Mouse (Mus musculus) neural tube, embryonic 11.5 days (tissue): ENCODE results near the gene Ankrd12. TPM values are rescaled to one million over a fixed set of nuclear protein-coding genes. Genes with fewer than 3 reads are reported as not detected.

ENCODE experiments used
- ATAC-seq: fragments of 200-750 bp; cut with Nextera tagmentation; 2 replicates; pipeline ENCODE4 v1.8.0; 2017; ENCODE audit warnings: moderate number of reproducible peaks, mild to moderate bottlenecking, moderate TSS enrichment, moderate library complexity; ENCODE audit not compliant: insufficient read depth, low FRiP score, low TSS enrichment
- DNase-seq: peaks from one replicate; pipeline ENCODE4 v3.0.0-alpha.2; 2015; ENCODE audit warnings: low spot score
- H3K27ac ChIP-seq: fragments of 300-500 bp; sonication (generic); 2 replicates; pipeline ENCODE4 v1.5.1; 2014; ENCODE audit warnings: low read depth, mild to moderate bottlenecking, low read length
- H3K27me3 ChIP-seq: fragments of 300-500 bp; sonication (generic); 2 replicates; pipeline ENCODE4 v1.6.1; 2014; ENCODE audit warnings: mild to moderate bottlenecking, low read length, mixed read lengths; ENCODE audit not compliant: control insufficient read depth, insufficient read depth
- H3K36me3 ChIP-seq: fragments of 300-500 bp; sonication (generic); 2 replicates; pipeline ENCODE4 v1.6.1; 2014; ENCODE audit warnings: mild to moderate bottlenecking, low read length, moderate library complexity, mixed read lengths; ENCODE audit not compliant: control insufficient read depth, insufficient read depth
- H3K4me1 ChIP-seq: fragments of 300-500 bp; sonication (generic); 2 replicates; pipeline ENCODE4 v1.6.1; 2014; ENCODE audit warnings: low read length, mixed read lengths; ENCODE audit not compliant: control insufficient read depth, insufficient read depth
- H3K4me2 ChIP-seq: fragments of 300-500 bp; sonication (generic); 2 replicates; pipeline ENCODE4 v1.6.1; 2014; ENCODE audit warnings: low read depth, mild to moderate bottlenecking, moderate library complexity
- H3K4me3 ChIP-seq: fragments of 300-500 bp; sonication (generic); 2 replicates; pipeline ENCODE4 v1.5.1; 2014; ENCODE audit warnings: low read depth, low read length
- H3K9ac ChIP-seq: fragments of 300-500 bp; sonication (generic); 2 replicates; pipeline ENCODE4 v1.6.1; 2014; ENCODE audit warnings: mild to moderate bottlenecking, low read length
- H3K9me3 ChIP-seq: fragments of 300-500 bp; sonication (generic); 2 replicates; pipeline ENCODE4 v1.6.1; 2016; ENCODE audit warnings: low read length; ENCODE audit not compliant: control insufficient read depth
- WGBS: fragments of 180-500 bp; shearing (Covaris S2); extraction: QIAGEN DNeasy Blood & Tissue Kit; methylation state at CpG from one replicate; pipeline ENCODE4 v1.1.7; 2014; 5-methylcytosine and 5-hydroxymethylcytosine counted together
- polyA plus RNA-seq: library from polyadenylated mRNA; unstranded; fragments of >200 nt; fragmentation: Nextera tagmentation; extraction: Ambion mirVana; gene quantifications from 2 replicates; pipeline ENCODE4 v1.2.1, GENCODE M21; 2014

Gene Ankrd12
- polyA plus RNA-seq, 1 experiment from 2014 or later, result 33.2 TPM

DNA sequence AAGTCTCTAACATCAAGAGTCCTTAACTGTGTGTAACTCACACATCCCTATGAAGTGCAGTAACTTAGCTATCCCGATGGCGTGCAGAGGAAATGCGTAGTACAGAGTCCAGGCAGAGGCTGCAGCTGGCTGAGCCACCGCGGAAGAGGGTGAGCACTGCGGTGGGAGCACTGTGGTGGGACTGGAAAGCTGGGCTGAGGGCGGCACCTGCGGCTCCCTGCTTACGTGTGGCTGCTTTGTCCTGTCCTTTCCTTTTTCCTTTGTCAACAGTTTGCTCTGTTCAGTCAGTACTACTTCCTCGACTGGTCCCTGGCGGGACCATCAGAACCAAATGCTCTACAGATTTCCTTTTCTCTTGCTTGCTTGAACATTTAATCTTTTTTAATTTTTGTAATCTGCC is 109.1 kb downstream of the Ankrd12 start:
- Histone ChIP-seq H3K9me3 (no peaks in the 10 kb centered on the region), H3K4me1 (no peaks in the 10 kb centered on the region), H3K27ac (no peak overlapping the region), H3K27me3 (no peaks in the 10 kb centered on the region), H3K4me3 (no peak overlapping the region), H3K36me3 (no peaks in the 10 kb centered on the region), H3K4me2 (no peak overlapping the region), H3K9ac (no peak overlapping the region)
- 69% methylated on average over 11 of the region's 11 CpGs for WGBS
- no peak for ATAC-seq
- no peak for DNase-seq

DNA sequence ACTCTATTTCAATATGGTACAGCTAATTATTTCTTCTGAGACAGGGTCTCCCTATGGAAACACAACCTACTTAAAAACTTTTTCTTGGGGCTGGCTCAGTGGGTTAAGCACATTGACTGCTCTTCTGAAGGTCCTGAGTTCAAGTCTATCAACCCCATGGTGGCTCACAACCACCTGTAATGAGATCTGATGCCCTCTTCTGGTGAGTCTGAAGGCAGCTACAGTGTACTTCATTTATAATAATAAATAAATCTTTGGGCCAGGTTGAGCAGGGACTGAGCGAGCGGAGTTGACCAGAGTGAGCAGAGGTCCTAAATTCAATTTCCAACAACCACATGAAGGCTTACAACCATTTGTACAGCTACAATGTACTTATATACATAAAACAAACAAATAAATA is 114.6 kb downstream of the Ankrd12 start:
- no peak for ATAC-seq
- no peaks in the 10 kb centered on the region for H3K9me3 ChIP-seq
- H3K36me3 ChIP-seq, result no peaks in the 10 kb centered on the region
- no peak overlapping the region for H3K9ac ChIP-seq
- no peak overlapping the region for H3K4me2 ChIP-seq
- no peak for DNase-seq
- H3K27ac ChIP-seq, result no peak overlapping the region
- H3K4me3 ChIP-seq, result no peak overlapping the region
- H3K4me1 ChIP-seq, result no peaks in the 10 kb centered on the region
- WGBS, result 94% methylated on average over 2 of the region's 2 CpGs
- no peaks in the 10 kb centered on the region for H3K27me3 ChIP-seq

DNA sequence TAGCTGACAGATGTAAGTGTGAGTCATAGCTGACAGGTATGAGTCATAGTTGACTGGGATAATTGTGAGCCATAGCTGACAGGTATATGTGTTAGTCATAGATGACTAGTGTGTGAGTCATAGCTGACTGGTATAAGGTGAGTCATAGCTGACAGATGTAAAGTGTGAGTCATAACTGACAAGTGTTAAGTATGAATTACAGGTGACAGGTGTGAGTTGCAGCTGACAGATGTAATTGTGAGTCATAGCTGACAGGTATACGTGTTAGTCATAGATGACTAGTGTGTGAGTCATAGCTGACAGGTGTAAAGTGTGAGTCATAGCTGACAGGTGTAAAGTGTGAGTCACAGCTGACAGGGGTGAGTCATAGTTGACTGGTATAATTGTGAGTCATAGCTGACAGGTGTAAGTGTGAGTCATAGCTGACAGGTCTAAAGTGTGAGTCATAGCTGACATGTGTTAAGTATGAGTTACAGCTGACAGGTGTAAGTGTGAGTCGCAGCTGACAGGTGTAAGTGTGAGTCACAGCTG is 115.2 kb downstream of the Ankrd12 start:
- no peak overlapping the region for H3K4me3 ChIP-seq
- 92% methylated on average over 2 of the region's 2 CpGs for WGBS

DNA sequence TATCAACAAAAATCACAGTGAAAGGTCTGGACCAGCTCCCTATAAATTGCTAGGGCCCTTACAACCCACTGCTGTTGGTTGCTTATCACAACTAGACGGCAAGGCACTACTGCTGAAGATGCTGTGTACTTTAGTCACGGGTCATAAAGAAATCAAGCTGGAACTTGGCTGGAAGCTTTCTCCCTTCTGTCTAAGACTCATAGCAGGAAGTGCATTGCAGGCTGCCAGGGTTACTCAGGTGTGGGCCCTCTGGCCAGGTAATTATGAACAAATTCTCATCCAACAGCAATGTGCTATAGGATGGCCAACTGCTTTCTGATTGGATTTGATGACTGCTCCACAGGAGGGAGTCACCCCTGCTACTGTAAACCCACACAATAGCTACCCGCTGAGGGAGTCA is 117.9 kb downstream of the Ankrd12 start:
- no peak overlapping the region for H3K4me3 ChIP-seq
- H3K27me3 ChIP-seq, result no peaks in the 10 kb centered on the region
- WGBS, result 56% methylated on average over 3 of the region's 3 CpGs
- H3K4me1 ChIP-seq, result no peaks in the 10 kb centered on the region
- H3K9ac ChIP-seq, result no peak overlapping the region
- no peak for DNase-seq
- no peak overlapping the region for H3K4me2 ChIP-seq
- no peaks in the 10 kb centered on the region for H3K9me3 ChIP-seq
- no peak for ATAC-seq
- H3K27ac ChIP-seq, result no peak overlapping the region
- no peaks in the 10 kb centered on the region for H3K36me3 ChIP-seq

More for the DNA sequence above, 115.2 kb downstream of the Ankrd12 start:
- Histone ChIP-seq H3K9me3 (no peaks in the 10 kb centered on the region), H3K36me3 (no peaks in the 10 kb centered on the region), H3K27me3 (no peaks in the 10 kb centered on the region), H3K4me1 (no peaks in the 10 kb centered on the region), H3K9ac (no peak overlapping the region), H3K4me2 (no peak overlapping the region), H3K27ac (no peak overlapping the region)
- DNase-seq (no peak), ATAC-seq (no peak)

DNA sequence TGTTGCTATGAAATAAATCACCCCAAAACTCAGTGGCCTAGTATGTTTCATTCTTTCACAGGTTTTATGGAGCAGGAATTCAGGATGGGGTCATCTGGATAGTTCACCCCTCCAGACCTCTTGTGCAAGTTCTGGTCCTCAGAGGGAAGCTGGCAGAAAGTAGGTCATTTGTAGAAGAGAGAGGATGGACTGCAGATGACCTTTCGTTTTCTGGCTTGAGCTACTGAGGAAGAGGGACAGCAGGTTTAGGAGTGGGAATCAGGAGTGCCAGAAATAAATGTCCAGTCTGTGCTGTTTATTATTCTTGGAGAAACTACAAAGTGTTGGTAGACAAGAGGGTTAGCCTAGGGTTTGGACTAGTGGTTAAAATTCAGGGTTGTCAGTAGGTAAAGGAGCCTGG is 118.5 kb downstream of the Ankrd12 start:
- no peaks in the 10 kb centered on the region for H3K27me3 ChIP-seq
- no peak overlapping the region for H3K27ac ChIP-seq
- DNase-seq (no peak), ATAC-seq (no peak)
- no peak overlapping the region for H3K9ac ChIP-seq
- no peaks in the 10 kb centered on the region for H3K36me3 ChIP-seq
- 84% methylated on average over 1 of the region's 1 CpGs for WGBS
- no peaks in the 10 kb centered on the region for H3K9me3 ChIP-seq
- no peak overlapping the region for H3K4me3 ChIP-seq
- no peaks in the 10 kb centered on the region for H3K4me1 ChIP-seq
- H3K4me2 ChIP-seq, result no peak overlapping the region

DNA sequence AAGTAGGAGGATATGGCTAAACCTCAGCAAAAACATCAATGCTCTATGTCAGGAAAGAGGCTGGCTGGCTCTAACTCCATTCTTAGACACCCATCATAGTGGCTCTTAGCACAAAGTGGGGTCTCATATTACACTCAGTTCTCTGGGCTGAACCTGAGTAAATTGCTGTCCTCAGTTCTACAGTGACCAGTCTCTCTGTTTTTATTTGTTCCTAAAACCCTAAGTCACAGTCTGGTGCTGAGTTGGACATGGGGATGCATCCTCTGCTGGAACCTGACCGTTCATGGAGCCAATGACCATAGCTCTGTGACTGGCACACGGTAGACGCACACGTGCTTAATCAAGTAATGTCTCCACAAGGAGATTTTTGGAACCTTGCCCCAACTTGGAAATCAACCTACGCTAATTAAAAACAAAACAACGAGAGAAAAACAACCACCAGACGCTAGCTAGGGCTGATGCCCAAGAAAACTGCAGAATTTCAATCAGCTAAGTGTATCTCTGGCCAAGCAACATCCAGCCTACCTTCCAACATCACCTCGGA is 119.0 kb downstream of the Ankrd12 start:
- Histone ChIP-seq H3K36me3 (no peaks in the 10 kb centered on the region), H3K4me3 (no peak overlapping the region), H3K27me3 (no peaks in the 10 kb centered on the region), H3K9ac (no peak overlapping the region), H3K4me2 (no peak overlapping the region), H3K9me3 (no peaks in the 10 kb centered on the region), H3K4me1 (no peaks in the 10 kb centered on the region), H3K27ac (no peak overlapping the region)
- ATAC-seq, result no peak
- WGBS, result 92% methylated on average over 8 of the region's 8 CpGs
- DNase-seq, result no peak

DNA sequence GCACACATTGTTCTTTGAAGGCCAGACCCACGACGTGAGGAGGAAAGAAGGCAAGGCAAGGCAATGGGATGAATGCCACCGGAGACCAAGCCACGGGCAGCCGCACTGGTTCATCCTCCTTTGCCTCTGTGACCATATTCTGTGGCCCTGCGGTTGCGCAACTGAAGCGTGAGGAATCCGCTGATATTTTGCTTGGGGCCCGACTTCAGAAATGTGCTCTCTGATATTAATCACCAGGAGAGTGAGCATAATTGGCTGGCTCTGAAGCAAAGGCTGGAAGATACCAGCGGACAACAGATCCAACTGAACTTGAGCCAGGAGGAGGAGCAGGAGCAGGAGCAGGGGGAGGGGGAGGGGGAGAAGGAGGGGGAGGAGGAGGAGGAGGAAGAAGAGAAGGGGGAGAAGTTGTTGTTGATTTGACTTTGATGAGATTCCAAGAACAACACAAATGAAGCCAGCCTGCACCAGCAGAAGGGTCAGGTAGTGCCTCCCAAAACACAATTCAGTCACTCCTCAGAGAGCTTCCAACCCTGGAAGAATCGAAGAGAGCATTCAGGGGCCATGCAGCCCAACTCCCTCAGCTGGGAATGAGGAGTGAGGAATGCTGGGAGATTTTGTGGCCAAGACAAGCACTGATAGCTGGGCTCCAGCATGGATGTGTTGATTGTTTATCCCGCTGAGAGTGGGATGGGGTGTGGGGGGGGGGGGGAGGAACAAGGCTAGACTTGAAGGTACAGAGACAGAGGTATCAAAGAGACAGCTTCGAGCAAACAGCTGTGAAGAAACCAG is 119.7 kb downstream of the Ankrd12 start:
- no peak overlapping the region for H3K4me3 ChIP-seq
- H3K27me3 ChIP-seq, result no peaks in the 10 kb centered on the region
- no peaks in the 10 kb centered on the region for H3K9me3 ChIP-seq
- WGBS, result 86% methylated on average over 14 of the region's 14 CpGs
- no peak overlapping the region for H3K9ac ChIP-seq
- DNase-seq, result no peak
- no peaks in the 10 kb centered on the region for H3K4me1 ChIP-seq
- no peak for ATAC-seq
- no peak overlapping the region for H3K4me2 ChIP-seq
- no peaks in the 10 kb centered on the region for H3K36me3 ChIP-seq
- no peak overlapping the region for H3K27ac ChIP-seq

DNA sequence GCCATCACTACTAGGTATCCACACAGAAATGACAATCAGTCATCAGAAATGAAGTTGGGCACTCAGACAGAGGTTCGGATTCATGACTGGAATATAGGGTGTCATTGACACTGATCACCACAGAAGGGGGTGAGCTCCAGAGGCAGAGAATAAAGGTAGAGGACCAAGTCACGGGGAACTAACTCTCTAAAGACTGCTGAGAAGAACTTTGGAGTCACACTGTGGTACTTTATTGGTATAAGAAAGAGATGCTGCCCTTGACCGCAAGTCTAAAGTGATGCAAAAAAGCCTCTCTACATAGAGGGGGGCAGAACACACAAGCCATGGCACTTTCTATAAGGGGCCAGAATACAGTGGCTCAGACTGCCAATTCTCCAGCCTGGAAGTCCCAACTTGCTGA is 120.7 kb downstream of the Ankrd12 start:
- Histone ChIP-seq H3K36me3 (no peaks in the 10 kb centered on the region), H3K9ac (no peak overlapping the region), H3K4me2 (no peak overlapping the region), H3K27ac (no peak overlapping the region), H3K27me3 (no peaks in the 10 kb centered on the region), H3K4me1 (no peaks in the 10 kb centered on the region), H3K9me3 (no peaks in the 10 kb centered on the region), H3K4me3 (no peak overlapping the region)
- 74% methylated on average over 3 of the region's 3 CpGs for WGBS
- DNase-seq (no peak), ATAC-seq (no peak)

DNA sequence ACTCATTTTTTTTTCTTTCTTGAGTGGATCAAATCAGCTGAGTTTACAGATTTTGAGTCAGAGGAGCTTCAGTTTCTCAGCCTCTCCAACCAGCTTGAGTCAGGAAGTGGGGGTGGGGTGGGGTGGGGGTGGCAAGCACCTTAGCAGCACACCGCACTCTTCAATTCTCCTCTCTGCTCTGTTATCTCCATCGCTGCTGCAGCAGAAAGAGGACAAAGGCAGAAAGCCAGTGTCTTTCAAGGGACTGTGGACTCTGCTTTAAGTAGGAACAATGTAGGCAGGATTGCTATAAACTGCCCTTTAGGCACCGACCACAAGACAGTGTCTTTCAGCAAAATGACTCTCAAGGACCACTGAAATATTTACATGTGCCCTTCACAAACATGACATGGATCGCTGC is 122.9 kb downstream of the Ankrd12 start:
- Histone ChIP-seq H3K27ac (no peak overlapping the region), H3K36me3 (no peaks in the 10 kb centered on the region), H3K9ac (no peak overlapping the region), H3K9me3 (no peaks in the 10 kb centered on the region), H3K4me1 (no peaks in the 10 kb centered on the region; the same call in 1 of the 2 replicates), H3K4me2 (no peak overlapping the region), H3K4me3 (no peak overlapping the region), H3K27me3 (no peaks in the 10 kb centered on the region)
- WGBS, result 60% methylated on average over 4 of the region's 4 CpGs
- DNase-seq (no peak), ATAC-seq (no peak)
